Mouse (Mus musculus): ENCODE measurements at regions not wholly inside any gene's neighbourhood (a gene's known extent, or its start where the extent isn't known, plus 50 kb on each side); places are given as distances from the start of the nearest gene placed in this dataset.

GRCm38 (mm10) chr6:139135693-139136092, 366.1 kb downstream of the Rergl start:
- Histone ChIP-seq H3K9ac (replicated peaks; ENCODE audit: low read depth, low read length) (no peak overlapping the region), H3K4me1 (ENCODE audit: control insufficient read depth, insufficient read depth) (no peaks in the 10 kb centered on the region), H3K36me3 (replicated peaks; ENCODE audit: control insufficient read depth, insufficient read depth, low read length) (no peaks in the 10 kb centered on the region), H3K9me3 (replicated peaks; ENCODE audit: control insufficient read depth, low read length) (no peaks in the 10 kb centered on the region), H3K27me3 (ENCODE audit: control insufficient read depth, insufficient read depth, low read length) (no peaks in the 10 kb centered on the region), H3K4me3 (ENCODE audit: low read depth, low read length) (no peak overlapping the region), H3K4me2 (ENCODE audit: low read depth, low read length) (no peak overlapping the region), H3K27ac (ENCODE audit: low read depth) (no peak overlapping the region)
- DNase-seq (ENCODE audit: low spot score) (no peak), ATAC-seq (ENCODE audit: insufficient read depth, low read depth) (no peak)
- TF ChIP-seq EP300 (IDR thresholded peaks at IDR 0.05; ENCODE audit: low read depth) (no peak), CTCF (IDR thresholded peaks at IDR 0.05; ENCODE audit: low read depth) (no peak)
- 54% methylated on average over 5 of the region's 6 CpGs for WGBS

GRCm38 (mm10) chr6:139132083-139132679, 369.6 kb downstream of the Rergl start:
- H3K4me1 ChIP-seq (ENCODE audit: control insufficient read depth, insufficient read depth): no peaks in the 10 kb centered on the region
- H3K36me3 ChIP-seq (replicated peaks; ENCODE audit: control insufficient read depth, insufficient read depth, low read length): no peaks in the 10 kb centered on the region
- no peak overlapping the region for H3K9ac ChIP-seq (replicated peaks; ENCODE audit: low read depth, low read length)
- H3K27ac ChIP-seq (ENCODE audit: low read depth): no peak overlapping the region
- ATAC-seq (ENCODE audit: insufficient read depth, low read depth) (no peak), DNase-seq (ENCODE audit: low spot score) (no peak)
- TF ChIP-seq CTCF (IDR thresholded peaks at IDR 0.05; ENCODE audit: low read depth) (no peak), EP300 (IDR thresholded peaks at IDR 0.05; ENCODE audit: low read depth) (no peak)
- H3K4me3 ChIP-seq (ENCODE audit: low read depth, low read length): no peak overlapping the region
- H3K4me2 ChIP-seq (ENCODE audit: low read depth, low read length): no peak overlapping the region
- no peaks in the 10 kb centered on the region for H3K9me3 ChIP-seq (replicated peaks; ENCODE audit: control insufficient read depth, low read length)
- no peaks in the 10 kb centered on the region for H3K27me3 ChIP-seq (ENCODE audit: control insufficient read depth, insufficient read depth, low read length)
- WGBS: 81% methylated on average over 15 of the region's 15 CpGs

- ATAC-seq (ENCODE audit: insufficient read depth, low read depth) (no peak), DNase-seq (ENCODE audit: low spot score) (no peak)
- Histone ChIP-seq H3K9ac (replicated peaks; ENCODE audit: low read depth, low read length) (no peak overlapping the region), H3K27me3 (ENCODE audit: control insufficient read depth, insufficient read depth, low read length) (no peaks in the 10 kb centered on the region), H3K9me3 (replicated peaks; ENCODE audit: control insufficient read depth, low read length) (no peaks in the 10 kb centered on the region), H3K4me3 (ENCODE audit: low read depth, low read length) (no peak overlapping the region), H3K4me2 (ENCODE audit: low read depth, low read length) (no peak overlapping the region), H3K27ac (ENCODE audit: low read depth) (no peak overlapping the region), H3K36me3 (replicated peaks; ENCODE audit: control insufficient read depth, insufficient read depth, low read length) (no peaks in the 10 kb centered on the region), H3K4me1 (ENCODE audit: control insufficient read depth, insufficient read depth) (no peaks in the 10 kb centered on the region)
- no peak for TF ChIP-seq EP300 (IDR thresholded peaks at IDR 0.05; ENCODE audit: low read depth)
- TF ChIP-seq CTCF (IDR thresholded peaks at IDR 0.05; ENCODE audit: low read depth): no peak
- 59% methylated on average over 6 of the region's 6 CpGs for WGBS
Observed at GRCm38 (mm10) chr6:139108263-139108662, 393.5 kb downstream of the Rergl start.

- DNase-seq (ENCODE audit: low spot score) (no peak), ATAC-seq (ENCODE audit: insufficient read depth, low read depth) (no peak)
- Histone ChIP-seq H3K4me2 (ENCODE audit: low read depth, low read length) (no peak overlapping the region), H3K27ac (ENCODE audit: low read depth) (no peak overlapping the region), H3K4me3 (ENCODE audit: low read depth, low read length) (no peak overlapping the region), H3K27me3 (ENCODE audit: control insufficient read depth, insufficient read depth, low read length) (no peaks in the 10 kb centered on the region), H3K9ac (replicated peaks; ENCODE audit: low read depth, low read length) (no peak overlapping the region), H3K4me1 (ENCODE audit: control insufficient read depth, insufficient read depth) (no peaks in the 10 kb centered on the region), H3K36me3 (replicated peaks; ENCODE audit: control insufficient read depth, insufficient read depth, low read length) (no peaks in the 10 kb centered on the region), H3K9me3 (replicated peaks; ENCODE audit: control insufficient read depth, low read length) (no peaks in the 10 kb centered on the region)
- 53% methylated on average over 3 of the region's 3 CpGs for WGBS
- no peak for TF ChIP-seq CTCF (IDR thresholded peaks at IDR 0.05; ENCODE audit: low read depth)
- TF ChIP-seq EP300 (IDR thresholded peaks at IDR 0.05; ENCODE audit: low read depth): no peak
Observed at GRCm38 (mm10) chr6:139103397-139103796, 398.4 kb downstream of the Rergl start.

- ATAC-seq (ENCODE audit: insufficient read depth, low read depth): no peak
- no peak overlapping the region for H3K4me2 ChIP-seq (ENCODE audit: low read depth, low read length)
- 75% methylated on average over 11 of the region's 11 CpGs for WGBS
- DNase-seq (ENCODE audit: low spot score): no peak
- H3K4me1 ChIP-seq (ENCODE audit: control insufficient read depth, insufficient read depth): no peaks in the 10 kb centered on the region
- H3K9me3 ChIP-seq (replicated peaks; ENCODE audit: control insufficient read depth, low read length): no peaks in the 10 kb centered on the region
- no peak overlapping the region for H3K4me3 ChIP-seq (ENCODE audit: low read depth, low read length)
- no peak overlapping the region for H3K9ac ChIP-seq (replicated peaks; ENCODE audit: low read depth, low read length)
- TF ChIP-seq CTCF (IDR thresholded peaks at IDR 0.05; ENCODE audit: low read depth): no peak
- TF ChIP-seq EP300 (IDR thresholded peaks at IDR 0.05; ENCODE audit: low read depth): no peak
- H3K27me3 ChIP-seq (ENCODE audit: control insufficient read depth, insufficient read depth, low read length): no peaks in the 10 kb centered on the region
- H3K27ac ChIP-seq (ENCODE audit: low read depth): no peak overlapping the region
- H3K36me3 ChIP-seq (replicated peaks; ENCODE audit: control insufficient read depth, insufficient read depth, low read length): no peaks in the 10 kb centered on the region
Observed at GRCm38 (mm10) chr6:139099273-139099672, 402.5 kb downstream of the Rergl start.

GRCm38 (mm10) chr6:139075433-139075832, 417.1 kb upstream of the Igbp1b start:
- no peak overlapping the region for H3K4me2 ChIP-seq (ENCODE audit: low read depth, low read length)
- no peaks in the 10 kb centered on the region for H3K4me1 ChIP-seq (ENCODE audit: control insufficient read depth, insufficient read depth)
- H3K27me3 ChIP-seq (ENCODE audit: control insufficient read depth, insufficient read depth, low read length): no peaks in the 10 kb centered on the region
- no peaks in the 10 kb centered on the region for H3K36me3 ChIP-seq (replicated peaks; ENCODE audit: control insufficient read depth, insufficient read depth, low read length)
- TF ChIP-seq CTCF (IDR thresholded peaks at IDR 0.05; ENCODE audit: low read depth) (no peak), EP300 (IDR thresholded peaks at IDR 0.05; ENCODE audit: low read depth) (no peak)
- DNase-seq (ENCODE audit: low spot score) (no peak), ATAC-seq (ENCODE audit: insufficient read depth, low read depth) (no peak)
- no peak overlapping the region for H3K4me3 ChIP-seq (ENCODE audit: low read depth, low read length)
- no peak overlapping the region for H3K27ac ChIP-seq (ENCODE audit: low read depth)
- 72% methylated on average over 4 of the region's 4 CpGs for WGBS
- no peak overlapping the region for H3K9ac ChIP-seq (replicated peaks; ENCODE audit: low read depth, low read length)
- H3K9me3 ChIP-seq (replicated peaks; ENCODE audit: control insufficient read depth, low read length): no peaks in the 10 kb centered on the region
